Mouse (Mus musculus) right cerebral cortex, postnatal 25 days (tissue): ENCODE data around the gene Taldo1.

Experiments
- DNase-seq: peaks from one replicate; pipeline ENCODE4 v3.0.0; 2022

Taldo1 gene

DNA sequence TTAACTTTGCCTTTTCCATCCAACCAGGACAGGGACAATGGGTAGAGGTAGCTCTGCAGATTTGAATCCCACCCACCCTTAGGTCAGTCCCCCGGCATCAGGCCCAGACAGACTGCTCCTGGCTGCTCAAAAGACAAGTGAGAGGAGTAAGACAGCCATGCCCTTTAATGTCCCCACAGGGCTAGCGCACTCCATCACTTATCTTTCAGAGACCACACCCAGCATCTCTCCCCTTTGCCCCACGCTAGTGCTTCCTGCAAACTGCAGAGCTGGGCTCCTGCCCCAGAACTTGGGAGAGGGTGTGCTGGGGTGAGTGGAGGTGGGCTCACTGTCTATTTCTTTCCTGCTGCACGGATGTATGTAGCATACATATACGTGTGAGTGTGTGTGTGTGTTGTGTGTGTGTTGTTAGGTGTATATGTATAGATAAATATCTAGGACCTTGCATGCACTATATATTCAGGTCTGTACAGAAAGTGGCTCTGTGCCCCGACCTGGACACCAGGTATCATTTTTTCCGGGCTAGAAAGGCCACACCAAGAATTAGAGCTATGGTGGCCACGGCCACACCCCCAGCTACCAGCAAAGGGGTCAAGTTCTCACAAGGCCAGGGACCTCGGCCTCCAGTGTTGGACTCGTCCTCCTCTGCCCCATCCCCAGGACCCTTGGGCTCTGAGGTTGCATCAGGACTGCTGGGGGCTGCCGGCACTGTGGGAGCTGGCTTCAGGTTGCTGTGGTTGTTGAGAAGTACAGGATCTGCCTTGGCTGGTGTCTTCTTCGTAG is 35.1 kb downstream of the Taldo1 start:
- DNase-seq: no peak

DNA sequence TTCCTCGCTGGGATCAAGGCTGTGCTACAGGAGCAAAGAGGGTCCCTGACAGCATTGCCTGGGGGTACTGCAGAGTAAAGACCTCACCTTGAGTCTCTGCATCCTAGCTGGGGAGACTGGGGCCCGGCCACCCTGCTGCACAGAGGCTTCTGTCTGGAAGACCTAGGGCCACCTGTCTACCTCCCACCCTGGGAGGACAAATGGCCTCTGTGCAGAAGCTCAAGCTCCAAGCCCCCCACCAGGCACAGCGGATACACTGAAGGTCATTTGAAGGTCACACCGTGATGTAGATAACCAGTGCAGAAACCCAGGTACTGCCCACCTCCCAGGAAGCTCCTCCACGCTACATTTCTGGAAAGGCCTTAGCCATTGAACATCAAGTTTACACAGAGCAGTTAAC is 36.7 kb downstream of the Taldo1 start:
- no peak for DNase-seq

DNA sequence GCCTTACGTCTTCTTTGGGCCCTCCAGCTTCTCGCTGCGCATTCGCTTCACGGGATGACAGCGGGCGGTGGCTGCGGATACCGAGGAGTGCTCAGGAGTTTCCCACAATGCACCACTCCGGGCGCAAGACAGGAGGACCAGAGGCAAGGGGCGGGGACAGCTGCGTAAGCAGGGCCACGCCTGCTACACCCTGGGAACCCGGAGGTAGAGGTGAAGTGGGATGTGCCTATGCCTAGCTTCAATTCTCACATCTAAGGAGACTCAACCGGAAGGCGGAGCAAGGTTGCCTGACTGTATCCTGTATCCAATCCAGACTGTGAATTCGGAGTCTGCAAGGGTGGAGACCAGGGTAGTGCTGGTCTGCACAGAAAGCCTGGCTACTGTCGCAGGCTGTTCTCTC is 37.3 kb downstream of the Taldo1 start, which contains the start of gene Cend1:
Gene Cend1, minus strand, starts transcription at position 182 of the 400 bp plus-strand sequence.
- DNase-seq: peak; percentile 90

DNA sequence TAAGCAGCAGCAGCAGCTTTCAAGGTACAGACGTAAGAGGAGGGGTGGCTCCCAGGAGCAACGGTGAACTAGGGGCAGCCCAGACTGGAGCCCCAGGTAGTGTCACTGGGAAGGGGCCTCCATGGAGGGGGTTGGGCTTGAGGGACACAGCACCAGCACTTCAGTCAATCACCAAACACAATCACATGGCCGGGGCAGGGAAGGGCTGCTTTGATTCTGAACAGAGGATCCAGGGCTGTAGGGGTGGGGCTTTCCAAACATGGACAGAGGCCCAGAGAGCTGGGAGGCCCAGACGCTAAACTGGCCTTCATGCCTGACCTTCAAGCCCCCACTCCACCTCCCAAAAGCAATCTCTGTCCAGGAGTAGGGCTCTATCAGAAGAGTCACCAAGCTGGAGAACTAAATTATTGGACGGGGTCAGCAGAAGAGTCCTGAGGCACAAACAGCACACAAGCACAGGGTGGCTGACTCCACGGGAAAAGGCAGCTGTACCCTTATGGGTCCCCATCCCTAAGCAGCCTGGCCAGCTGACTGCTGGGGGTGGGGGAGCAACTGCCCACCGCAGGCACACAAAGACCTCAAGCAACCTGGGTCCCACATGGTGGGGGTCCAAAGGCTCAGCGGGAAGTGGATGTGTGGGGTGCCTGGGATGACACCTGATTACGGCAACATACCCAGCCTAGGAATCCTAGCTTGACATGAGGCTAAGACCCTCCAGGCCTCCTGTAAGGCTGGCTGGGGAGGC is 38.0 kb downstream of the Taldo1 start:
- DNase-seq: no peak

DNA sequence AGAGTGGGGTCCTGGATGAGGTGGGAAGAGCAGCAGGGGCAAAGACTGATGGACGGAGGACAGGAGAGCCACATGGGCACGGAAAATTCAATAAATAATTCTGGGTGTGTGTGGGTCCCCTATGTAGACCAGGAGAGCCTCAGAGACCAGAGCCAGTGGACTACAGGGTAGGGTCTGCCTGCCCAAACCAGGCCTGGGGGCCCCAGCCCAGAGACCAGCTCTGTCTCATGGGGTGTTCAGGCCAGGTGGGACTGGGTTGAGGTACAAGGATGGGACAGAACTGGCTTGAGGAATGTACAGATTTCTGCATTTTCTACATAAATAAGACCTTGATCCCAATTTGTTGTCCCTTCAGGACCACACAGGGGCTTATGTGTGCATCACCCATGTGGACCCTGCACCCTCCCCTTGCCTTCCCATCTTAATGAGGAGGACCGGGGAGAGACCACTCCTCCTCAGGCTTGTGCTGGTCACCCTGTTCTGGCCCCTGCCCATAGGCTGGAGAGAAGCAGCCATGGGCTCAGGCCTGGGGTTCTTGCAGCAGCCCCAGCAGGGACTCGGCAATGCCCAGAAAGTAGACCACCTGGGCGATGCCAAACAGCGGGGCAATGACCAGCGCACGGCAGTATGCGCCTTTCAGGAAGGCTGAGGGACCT is 38.7 kb downstream of the Taldo1 start:
- DNase-seq: no peak

DNA sequence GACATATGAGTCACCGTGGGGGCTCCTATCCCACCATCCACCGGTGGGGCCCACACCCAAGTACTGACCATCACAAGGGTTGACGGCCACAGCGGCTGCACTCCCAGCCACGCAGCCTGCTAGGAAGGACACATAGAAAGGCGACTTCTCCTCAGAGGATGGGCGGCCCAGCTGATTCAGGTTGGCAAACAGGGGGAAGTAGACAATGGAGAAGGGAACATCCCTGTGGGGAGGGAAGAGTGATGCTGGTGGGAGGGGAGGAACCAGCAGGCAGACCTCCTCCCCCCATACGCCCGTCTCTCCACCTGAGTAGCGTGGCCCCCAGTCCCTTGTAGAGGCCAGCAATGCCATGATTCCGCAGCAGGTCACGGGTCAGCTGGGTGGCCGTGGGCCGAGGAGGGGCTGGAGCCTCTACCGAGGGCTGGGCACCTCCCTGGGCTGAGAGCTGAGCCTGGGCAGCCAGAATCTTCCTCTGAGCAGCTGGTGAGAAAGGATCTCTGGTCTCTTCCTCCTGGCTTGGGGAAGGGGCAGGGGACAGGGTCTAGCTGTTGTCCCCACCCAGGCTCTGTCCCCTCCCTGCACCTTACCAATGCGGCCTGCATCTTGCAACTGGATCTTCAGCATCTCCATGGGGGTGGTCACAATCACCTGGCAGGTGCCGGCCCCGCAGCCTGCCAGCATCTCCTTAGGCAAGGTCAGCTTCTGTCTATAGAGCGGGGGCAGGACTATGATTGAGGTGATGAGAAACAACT is 39.6 kb downstream of the Taldo1 start:
- no peak for DNase-seq

DNA sequence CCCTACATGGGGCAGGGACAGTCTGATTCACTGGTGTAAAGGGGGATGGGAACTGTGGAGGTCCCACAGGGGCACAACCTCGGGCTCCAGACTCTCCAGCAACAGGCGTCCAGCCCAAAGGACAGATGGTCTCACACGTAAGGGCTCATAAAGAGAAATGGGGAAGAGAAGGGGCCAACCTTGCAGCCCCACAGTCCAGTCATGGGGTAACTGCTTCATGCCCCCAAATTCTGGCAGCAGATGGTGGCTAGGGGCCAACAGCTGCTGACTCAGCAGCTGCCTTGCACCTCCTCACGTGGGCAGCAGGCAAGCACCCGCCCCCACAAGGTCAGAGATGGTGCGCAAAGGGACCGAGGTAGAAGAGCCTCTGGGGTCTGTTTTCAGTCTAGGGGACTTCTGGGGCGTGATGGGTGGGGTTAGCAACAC is 40.2 kb downstream of the Taldo1 start:
- no peak for DNase-seq

DNA sequence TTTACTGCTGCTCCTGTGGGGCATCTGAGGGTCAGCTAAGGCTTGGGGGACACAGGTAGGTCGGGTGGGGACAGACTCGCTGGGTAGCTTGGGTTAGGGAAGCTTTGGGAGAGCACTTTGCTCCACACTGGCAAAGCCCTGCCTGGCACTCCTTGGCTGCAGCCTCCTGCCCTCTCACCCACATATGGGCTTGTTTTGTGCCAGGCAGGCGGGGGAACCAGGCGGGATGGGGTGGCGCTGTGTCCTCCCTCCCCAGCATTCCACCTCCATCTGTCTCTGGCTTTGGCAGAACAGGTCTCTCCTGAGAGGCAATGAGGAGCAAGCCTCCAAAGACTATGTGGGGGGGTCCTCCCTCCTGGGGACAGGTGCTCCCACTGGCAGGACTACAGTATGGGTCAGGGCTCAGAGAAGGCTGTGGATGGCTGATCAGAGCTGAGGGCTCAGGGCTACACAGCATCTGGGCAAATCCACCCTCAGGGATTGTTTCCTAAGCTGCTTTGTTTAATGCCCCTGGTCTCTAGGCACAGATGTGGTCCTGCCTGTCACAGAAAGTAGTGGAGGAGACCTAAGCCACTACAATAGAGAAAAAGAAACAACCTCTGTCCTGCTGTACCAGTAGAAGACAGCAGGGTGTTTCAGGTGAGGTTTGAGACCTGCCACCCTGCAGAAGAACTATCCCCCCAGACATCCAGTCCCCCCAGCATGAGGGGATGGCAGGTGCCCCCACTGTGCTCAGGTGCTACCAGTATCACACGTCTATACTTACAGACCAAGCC is 40.9 kb downstream of the Taldo1 start:
- no peak for DNase-seq

DNA sequence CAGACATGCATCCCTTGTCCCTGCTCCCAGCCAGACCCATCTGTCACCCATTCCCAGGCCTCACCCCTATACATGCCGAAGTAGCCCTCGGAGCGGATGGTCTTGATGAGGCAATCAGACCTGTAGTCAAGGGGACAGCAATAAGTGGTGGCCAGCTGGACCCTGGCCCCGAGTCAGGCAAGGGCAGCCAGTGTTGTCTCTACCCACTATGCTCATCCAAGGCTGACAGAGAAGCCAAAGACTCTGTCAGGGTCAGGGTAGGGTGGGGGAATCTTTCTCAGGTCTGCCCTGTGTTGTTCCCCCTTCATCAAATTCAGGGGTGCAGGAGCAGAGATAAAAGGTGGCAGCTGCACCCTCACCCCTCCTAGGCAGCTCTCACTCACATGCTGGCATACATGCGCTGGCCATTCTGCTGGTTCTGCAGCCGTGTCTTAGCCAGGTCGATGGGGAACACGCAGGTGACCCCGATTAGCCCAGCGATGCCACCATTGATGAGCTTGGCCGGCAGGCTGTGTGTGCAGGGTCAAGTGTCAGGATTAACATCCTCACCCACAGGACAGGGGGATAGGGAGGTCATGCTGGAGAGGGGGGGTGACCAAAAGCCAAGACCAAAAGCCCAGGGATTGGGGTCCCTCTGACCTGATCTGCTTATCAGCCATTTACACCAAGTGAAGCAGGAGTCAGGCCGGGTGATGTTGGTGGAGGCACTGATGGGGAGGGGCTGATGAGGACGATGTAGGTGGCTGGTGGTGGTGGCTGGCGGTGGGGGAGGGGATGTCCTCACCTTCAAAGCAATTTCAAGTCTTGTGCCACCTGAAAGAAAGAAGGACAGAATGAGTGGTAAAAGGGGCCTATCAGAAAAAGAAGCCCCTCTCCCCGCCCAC is 41.8 kb downstream of the Taldo1 start:
- DNase-seq: no peak

DNA sequence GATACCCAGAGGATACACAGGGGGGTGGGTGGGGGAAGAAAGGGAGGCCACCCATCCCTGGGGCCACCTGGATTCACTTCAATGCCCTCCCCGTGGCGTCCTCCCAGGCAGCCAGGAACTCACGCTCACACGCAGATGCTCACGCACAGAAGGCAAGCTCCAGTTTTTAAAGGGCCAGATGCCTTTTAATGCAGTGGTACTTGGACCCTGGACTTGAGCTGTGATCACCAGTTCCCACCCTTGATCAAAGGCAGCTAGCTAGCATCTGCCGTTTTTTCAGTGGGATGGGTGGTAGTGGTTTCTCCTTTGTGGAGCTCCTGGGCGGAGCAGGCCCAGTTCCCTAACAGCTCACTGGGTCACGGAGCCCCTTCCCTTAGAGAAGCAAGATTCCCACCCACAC is 42.5 kb downstream of the Taldo1 start:
- DNase-seq: peak; percentile 73

DNA sequence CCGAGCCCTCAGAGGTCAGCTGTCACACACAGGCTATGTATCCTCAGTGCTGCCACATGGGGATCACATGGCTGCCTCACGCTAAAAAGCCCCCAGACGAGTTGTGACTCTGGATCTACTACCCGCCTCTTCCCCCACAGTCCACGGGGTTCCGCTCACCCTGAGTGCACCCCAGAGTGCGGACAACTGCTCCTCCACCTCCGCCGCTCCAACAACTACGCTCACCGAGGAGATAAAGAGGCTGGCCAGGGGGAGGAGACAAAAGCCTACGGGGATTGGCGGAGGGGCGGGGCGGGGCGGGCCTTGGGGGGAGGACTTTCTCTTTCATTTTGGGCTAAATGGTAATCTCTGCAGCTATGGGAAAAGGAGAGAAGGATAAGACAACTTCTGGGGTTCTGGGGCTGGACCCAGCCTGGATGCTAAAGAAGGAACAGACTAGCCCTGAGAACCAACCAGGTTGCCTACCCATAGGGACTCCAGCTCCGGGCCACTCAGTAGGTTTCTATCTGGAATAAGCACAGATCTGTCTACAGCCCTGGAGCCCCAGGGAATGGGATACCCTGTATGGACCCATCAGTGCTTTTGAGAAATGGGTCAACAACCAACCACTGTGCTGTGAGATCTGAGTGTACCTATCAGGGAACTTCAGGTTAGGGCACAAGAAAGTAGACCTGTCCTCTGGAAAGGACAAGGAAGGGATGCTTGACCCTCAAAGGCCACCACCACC is 43.3 kb downstream of the Taldo1 start:
- peak; percentile 60 for DNase-seq

DNA sequence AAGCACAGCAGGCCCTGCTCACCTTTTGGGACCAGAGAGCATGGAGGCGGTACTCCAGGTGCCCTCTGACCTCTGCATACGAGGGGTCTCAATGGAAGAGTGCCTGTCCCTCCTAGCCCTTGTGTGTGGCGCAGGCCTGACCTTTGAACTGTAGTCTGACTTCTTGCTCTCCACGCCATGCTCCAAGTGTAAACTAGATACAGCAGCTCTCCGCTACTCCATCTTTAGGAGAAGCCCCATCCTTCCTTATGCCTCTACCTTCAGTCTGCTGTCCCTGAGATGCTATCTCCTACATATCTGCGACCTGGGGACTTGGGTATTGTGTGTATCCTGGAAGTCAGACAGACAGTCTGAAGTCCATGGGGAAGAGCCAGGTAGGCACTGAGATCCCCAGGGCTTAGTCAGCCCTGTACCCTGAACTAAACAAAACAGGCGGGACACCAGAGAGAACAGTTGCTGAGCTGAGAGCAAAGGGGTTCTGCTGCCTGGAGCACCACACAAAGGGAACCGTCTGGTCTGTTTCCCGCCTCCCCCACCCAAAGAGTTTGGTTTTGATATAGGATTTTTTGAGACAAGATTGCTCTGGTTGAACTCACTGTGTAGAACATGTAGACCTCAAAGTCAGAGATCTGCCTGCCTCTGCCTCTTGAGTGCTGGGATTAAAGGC is 44.0 kb downstream of the Taldo1 start:
- no peak for DNase-seq

DNA sequence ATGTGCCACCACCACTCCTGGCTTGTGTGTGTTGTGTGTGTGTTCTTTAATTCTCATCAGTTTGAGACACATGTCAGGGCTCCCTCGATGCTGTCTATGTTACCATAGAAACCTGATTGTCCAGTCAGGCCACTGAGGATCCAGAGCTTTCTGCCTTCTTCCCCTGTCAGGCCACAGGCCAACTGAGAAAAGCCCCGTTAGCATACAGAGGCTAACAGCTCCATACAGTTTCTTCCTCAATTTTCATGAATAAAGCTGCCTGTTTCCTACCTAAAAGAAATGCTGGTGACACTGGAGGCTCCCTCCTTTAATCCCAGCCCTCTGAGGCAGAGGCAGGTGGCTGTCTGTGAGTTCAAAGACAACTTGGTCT is 44.5 kb downstream of the Taldo1 start:
- DNase-seq: no peak

DNA sequence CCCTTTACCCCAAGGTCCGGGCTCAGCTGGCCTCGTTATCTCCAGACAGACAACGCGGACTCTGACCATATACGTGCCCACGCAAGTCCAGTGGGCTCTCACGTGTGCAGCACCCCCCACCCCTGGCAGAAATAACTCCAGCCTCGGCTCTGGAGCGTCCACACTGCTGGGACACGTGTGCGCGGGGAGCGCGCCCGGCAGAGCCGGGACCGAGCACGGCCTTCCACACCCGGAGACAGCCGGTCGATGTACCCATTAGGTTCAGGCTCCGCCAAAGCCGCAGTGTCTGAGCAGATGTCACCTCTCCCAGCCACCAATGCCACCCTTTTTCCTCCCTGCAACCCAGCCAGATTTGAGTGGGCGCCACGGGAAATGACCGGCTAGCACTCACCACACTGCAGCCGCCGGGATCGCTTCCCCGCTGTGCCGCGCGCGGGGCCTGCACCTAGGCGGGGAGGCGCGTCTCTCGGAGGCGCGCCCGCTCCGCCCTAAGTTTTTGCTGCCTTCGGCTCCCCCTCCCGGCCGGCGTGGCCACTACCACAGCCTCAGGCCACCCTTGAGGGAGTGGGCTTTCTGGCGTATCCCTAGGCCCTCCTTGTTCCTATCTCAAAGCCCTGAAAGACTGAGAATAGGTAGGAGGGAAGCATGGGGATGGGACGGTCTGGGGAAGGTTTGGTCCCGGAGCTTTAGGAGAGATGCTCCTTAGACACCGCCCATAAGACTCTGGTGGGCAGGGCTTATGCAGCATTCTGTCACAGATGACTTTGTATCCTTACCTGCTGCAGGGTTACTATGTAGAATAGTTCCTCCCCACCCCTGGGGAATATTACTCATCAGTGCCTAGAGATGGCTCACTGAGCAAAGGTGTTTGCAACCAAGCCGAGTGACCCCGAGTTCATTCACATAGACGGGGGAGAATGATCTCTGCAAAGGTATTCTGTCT is 45.5 kb downstream of the Taldo1 start, which contains the start of gene Slc25a22:
Gene Slc25a22, minus strand, starts transcription at position 715 of the 943 bp plus-strand sequence.
- peak; percentile 91 for DNase-seq

DNA sequence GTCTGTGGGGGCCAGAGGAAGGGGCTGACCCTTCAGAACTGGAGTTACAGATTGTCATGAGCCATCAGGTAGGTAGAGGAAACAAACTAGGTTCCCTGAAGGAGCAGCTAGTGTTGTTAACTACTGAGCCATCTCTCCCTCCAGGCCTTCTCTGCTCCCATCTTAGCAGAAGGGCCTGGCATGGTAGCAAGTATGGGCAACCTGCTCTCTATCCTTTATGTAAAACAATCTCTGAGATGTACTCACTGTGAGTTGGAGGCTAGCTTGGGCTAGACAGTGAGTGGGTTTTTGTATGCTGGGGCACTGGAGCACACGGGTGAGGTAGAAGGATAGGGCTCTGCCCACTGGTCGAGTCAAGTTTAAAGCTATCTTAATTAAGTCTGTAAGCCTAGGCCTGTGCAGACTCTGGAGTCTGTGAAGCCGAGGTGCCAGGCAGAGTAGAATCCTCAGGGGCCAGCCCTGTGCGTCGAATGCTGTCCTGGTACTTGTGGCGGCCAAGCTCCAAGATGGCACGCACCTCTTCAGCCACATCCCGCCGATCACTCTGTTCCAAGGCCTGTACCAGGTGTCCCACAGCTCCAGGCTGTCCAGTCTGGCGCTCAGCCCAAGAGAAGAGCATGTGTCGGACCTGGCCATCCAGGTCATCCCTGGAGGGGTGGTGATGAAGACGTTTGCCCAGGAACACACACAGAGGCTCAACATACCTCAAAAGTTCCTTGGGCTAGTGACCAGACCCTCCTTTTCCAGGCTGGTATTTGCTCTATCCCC is 46.4 kb downstream of the Taldo1 start:
- no peak for DNase-seq

DNA sequence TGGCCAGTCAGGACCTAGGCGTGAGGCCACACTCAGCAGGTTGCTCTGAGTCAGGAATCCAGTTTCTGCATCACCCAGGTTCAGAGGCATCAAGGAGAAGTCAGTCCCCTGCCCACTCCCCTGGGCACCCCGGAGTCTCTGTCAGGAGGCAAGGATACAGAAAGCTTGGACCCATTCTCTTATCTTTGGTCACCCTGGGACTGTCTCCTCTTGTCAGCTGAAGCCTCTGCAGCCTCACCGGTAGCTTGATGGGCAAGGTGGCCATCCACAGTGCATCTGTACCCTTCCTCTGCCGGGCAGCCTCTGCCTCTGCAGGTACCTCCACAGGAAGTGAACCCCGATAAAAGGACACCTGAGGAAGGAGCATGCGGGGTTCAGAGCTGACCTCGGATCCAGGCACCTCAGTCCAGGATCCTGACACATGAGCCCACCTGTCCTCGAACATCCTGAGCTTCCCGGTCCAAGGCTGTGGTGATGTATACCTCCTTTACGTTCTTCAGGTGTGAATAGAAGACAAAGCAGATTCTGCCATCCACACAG is 47.2 kb downstream of the Taldo1 start:
- DNase-seq: no peak

DNA sequence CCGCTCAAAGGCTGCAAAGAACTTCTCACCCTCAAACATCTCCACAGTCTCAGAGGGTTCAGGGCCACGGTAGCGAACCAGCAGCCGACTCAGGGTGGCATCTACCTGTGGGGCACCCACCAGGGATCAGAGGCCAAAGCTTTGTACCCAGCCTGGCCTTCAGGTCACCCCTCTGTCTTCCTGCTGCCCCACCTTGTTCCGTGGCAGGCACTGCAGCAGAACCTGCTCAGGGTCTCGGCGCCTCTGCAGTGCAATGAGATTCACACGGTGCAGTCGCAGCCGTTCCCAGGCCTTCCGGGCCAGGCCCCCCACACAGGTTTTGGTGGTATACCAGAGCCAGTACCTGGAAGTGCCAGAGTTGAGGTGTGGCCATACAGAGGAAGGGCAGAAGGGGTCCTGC is 47.8 kb downstream of the Taldo1 start:
- no peak for DNase-seq

DNA sequence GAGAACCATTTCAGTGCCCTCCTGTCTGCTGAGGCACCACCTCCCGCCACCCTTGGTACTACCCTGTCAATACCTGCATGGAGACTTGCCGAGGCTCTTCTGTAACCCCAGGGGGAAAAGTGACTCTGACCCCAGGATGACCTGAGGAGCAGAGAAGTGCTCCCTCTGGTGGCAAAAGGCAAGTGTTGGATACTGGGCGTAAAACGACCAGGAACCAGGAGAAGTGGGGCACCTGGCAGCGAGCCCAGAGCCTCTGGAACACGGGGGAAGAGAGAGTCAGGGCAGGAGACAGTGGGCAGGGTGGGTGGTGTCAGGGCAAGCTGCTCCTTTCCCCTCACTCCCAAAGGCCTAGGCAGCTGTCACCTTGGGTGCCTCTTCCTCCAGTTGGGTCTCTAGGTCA is 48.6 kb downstream of the Taldo1 start:
- no peak for DNase-seq
